Mouse (Mus musculus): ENCODE measurements around the gene Hmgcr.
"Not testable (repeated sequence)": the region's sequence is repeated elsewhere in the genome, so short reads cannot be mapped to it uniquely, and the experiment has no call there.

The Hmgcr gene

GRCm38 (mm10) chr13:96670019-96670405 lies 724 bp downstream of the Hmgcr start:
- DNase-seq = no peak

- no peak for DNase-seq
Measured at GRCm38 (mm10) chr13:96664419-96664974, 6.2 kb downstream of the Hmgcr start.

GRCm38 (mm10) chr13:96663120-96663519 lies 7.6 kb downstream of the Hmgcr start:
- not testable (repeated sequence) for DNase-seq

GRCm38 (mm10) chr13:96660095-96660860 lies 10.5 kb downstream of the Hmgcr start:
- no peak for DNase-seq

GRCm38 (mm10) chr13:96658936-96659335 lies 11.8 kb downstream of the Hmgcr start:
- DNase-seq = no peak

GRCm38 (mm10) chr13:96656673-96657072 lies 14.1 kb downstream of the Hmgcr start:
- no peak for DNase-seq

GRCm38 (mm10) chr13:96653041-96653440 lies 17.7 kb downstream of the Hmgcr start:
- no peak for DNase-seq

- DNase-seq = no peak
Measured at GRCm38 (mm10) chr13:96645822-96646221, 24.9 kb downstream of the Hmgcr start.

GRCm38 (mm10) chr13:96644168-96644567 lies 26.6 kb downstream of the Hmgcr start:
- no peak for DNase-seq

GRCm38 (mm10) chr13:96630396-96630795 lies 40.3 kb downstream of the Hmgcr start:
- no peak for DNase-seq

- DNase-seq = no peak
Measured at GRCm38 (mm10) chr13:96620891-96621290, 49.8 kb downstream of the Hmgcr start.

GRCm38 (mm10) chr13:96614615-96615014 lies 56.1 kb downstream of the Hmgcr start:
- DNase-seq = no peak

- no peak for DNase-seq
Measured at GRCm38 (mm10) chr13:96604242-96604641, 66.5 kb downstream of the Hmgcr start.

- no peak for DNase-seq
Measured at GRCm38 (mm10) chr13:96599182-96599581, 71.6 kb downstream of the Hmgcr start.

Data from spleen, adult 18-20 months (tissue).